Mouse (Mus musculus): ENCODE data around the gene Adh6a.

The Adh6a gene

DNA sequence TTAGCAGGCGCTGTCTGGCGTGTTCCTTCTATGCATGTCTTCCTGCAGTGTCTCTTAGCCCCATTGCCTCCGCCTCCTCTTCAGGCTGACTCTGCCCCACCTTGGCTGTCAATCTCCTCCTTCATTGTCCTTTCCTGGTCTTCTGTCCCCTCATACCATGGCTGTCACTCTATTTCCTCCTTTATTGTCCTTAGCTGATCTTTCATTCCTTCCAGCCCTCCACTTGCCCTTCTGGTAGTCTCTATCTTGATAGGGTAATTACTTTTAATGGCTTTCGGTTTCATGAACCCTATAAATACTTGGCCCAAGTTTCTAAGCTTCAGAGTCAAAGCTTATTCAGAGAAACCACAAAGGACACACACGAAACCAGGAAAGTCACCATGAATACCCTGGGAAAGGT is at the start of gene Adh6a:
Gene Adh6a, plus strand, starts transcription at position 322 of the 400 bp plus-strand sequence.
- no peak for DNase-seq

DNA sequence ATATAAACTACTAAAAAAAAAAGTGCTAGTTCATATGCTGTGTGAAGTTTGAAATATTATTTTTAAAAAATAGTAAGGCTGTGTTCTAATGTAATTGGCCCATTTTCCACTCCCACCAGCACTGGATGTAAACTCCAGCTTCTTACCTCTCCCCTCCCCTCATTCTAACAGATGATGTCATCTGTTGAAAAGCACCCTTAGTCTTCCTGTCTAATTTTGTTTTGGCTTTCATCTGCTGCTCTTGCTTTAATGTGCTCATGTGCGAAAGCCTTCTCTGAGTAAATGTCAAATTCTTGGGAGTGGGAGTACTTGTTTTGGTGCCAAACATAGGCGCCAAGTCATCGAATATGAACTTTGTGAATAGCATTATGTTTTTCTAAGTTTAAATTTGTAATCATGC is 48.4 kb upstream of the Adh6a start:
- DNase-seq: no peak

DNA sequence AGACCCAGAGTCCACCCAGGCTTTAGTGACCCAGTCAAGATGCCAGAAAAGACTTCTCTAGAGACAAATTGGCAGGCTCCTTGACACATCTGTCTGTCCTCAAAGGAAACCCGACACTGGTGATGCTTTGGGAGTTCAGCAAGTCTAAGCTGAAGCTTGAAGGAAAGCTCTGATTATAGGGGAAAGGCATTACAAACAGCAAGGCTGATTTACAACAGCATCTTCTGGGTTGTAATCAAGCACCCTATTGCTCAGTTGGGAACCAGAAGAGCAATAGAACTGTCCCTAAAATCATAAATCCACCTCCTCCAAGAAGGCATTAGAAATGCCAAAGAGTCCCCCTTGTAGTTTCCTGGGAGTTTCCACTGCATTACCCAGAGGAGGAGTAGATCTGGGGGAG is 42.6 kb upstream of the Adh6a start:
- no peak for DNase-seq

DNA sequence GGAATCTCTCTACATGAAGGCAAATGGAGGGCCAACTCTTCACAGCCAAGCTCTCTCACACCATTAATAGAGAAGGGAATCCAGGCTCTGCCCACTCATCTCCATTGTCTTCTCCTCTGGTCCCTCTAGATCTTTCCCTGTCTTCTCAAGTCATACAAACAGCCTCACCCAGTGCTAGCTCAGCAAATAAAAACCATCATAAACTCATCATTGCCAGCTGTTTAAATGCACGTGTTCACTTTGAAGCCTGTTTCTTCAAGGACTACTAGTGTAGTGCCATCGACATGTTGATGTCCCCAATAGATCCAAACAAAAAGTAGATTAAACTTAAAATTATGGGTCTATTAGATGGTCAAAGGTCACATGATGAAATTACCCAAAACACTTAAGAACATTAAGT is 41.8 kb upstream of the Adh6a start:
- no peak for DNase-seq

DNA sequence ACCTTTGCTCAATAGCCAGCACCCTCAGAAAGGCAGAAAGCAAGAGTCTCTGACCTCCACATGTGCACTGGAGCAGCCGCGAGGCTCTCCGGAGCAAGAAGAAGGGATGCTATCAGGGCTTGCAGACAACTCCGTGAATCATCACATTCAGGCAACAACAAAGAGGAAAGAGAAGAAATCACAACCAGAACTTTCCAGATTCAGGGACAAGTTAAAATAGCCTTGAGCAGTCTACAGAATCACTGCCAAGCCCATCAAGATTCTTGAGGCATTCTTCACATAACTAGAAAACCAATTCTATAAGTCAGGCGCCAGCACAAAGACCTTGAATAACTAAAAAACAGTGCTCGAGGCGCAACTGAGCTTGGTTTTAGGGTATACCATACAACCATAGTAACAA is 40.0 kb upstream of the Adh6a start:
- no peak for DNase-seq

DNA sequence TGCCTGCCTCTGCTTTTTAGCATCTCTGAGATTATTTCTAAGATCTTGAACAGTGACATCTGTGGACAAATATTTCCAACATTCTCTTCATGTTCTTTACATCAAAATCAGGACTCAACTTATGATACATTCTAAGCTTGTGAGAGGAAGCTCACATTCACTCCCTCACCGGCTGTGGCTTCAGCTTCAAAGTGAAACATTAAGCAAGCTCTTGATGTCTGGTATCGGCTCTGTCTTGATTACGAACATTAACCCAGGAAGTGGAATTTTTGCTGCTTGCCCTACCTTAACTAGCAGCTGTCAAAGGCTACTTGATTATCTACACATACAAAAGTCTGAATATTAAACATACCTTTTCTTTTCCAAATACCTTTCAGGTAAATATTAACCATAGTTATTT is 38.0 kb upstream of the Adh6a start:
- no peak for DNase-seq

DNA sequence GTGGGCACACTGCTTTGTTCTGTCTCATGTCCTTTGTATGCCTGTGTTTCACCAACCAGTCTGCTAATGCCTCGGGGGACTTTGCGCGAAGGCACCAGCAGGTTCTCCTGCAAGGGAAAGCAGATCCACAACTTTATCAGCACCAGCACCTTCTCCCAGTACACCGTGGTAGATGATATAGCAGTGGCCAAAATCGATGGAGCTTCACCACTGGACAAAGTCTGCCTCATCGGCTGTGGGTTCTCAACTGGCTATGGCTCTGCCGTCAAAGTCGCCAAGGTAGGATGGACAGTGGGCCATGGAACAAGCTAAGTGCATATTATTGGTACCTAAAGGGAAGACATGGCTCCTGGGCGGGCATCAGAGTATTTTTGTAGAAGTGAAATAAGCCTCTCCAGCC is 30.5 kb upstream of the Adh6a start:
- no peak for DNase-seq

DNA sequence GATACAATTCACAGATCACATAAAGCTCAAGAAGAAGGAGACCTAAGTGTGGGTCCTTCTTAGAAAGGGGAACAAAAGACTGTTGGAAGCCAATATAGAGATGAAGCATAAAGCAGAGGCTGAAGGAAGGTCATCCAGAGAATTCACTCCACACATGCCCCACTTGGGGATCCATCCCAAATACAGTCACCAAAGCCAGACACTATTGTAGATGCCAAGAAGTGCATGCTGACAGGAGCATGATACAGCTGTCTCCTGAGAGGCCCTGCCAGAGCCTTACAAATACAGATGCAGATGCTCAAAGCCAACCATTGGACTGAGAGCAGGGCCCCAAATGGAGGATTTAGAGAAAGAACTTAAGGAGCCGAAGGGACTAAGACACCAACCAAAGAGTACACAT is 29.3 kb upstream of the Adh6a start:
- no peak for DNase-seq

DNA sequence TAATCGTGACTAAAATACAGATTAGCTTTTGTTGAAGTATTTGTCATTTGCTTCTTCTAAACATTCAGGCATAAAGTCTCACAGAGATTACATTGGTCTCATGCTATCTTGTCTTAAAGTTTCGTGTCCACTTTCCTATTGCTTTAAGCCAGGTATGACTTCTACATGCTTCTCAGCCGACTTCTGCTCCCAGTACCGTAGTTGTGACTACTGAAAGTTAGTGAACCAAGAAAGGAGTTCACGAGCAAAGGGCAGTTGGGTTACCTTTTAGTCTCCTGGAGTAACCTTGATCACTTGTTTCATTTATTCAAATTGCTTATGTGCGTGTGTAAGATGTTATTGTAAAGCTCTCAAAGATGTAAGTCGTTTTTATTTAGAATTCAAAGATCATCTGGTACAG is 27.1 kb upstream of the Adh6a start:
- no peak for DNase-seq

DNA sequence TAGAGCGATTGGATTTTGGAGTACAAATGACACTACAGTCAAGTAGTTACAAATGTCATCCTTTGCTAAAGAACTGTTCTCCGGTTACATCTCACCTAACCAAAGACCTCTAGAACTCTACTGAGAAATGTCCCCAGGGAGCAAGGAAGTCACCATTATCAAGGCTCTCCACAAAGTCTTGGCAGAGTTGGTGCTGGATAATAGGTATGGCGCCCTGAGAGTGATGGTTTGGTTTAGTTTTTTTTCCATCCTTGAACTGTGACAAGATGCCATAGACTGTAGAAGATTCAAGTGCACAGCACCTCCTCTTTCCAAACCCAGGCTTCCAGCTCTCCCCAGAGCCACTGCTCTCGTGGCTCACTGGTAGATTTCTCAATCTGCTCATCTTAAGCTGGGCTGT is 25.4 kb upstream of the Adh6a start:
- no peak for DNase-seq

DNA sequence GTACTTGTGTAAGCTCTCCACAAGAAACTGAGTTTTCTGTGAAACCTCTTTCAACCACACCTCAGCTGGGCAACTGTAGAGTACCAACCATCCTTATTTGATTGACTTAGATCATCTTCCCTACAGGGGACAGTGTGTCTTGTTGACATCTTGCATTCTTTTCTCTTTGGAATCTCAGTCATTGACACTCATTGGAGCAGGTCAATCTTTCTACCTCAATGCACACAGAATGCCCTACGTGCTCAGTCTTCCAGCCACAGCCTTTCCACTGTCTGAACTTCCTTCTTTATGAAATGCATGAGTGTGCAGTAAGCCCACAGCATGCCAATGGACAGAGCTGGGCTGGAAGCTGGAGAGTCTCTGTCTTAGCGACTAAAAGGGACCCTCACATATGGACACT is 22.4 kb upstream of the Adh6a start:
- DNase-seq: no peak

DNA sequence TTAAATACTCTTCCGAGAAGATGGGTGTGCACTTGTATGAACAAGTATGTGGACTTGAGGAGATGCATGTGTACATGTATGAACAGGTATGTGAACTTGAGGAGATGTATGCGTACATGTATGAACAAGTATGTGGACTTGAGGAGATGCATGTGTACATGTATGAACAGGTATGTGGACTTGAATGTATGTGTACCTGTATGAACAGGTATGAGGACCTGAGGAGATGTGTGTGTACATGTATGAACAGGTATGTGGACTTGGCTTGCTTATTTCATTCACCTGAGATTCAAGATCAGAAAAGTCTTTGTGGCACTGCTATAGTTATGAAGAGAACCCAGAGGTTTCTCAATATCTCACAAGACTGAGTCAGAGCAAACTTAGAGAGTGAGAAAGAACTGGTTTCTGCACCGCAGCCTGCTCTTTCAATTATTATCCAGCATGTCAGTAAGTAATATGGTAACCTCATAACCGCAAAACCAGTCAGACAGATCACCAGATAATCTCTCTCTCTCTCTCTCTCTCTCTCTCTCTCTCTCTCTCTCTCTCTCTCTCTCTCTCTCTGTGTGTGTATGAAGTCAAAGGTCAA is 21.5 kb upstream of the Adh6a start:
- DNase-seq: no peak

DNA sequence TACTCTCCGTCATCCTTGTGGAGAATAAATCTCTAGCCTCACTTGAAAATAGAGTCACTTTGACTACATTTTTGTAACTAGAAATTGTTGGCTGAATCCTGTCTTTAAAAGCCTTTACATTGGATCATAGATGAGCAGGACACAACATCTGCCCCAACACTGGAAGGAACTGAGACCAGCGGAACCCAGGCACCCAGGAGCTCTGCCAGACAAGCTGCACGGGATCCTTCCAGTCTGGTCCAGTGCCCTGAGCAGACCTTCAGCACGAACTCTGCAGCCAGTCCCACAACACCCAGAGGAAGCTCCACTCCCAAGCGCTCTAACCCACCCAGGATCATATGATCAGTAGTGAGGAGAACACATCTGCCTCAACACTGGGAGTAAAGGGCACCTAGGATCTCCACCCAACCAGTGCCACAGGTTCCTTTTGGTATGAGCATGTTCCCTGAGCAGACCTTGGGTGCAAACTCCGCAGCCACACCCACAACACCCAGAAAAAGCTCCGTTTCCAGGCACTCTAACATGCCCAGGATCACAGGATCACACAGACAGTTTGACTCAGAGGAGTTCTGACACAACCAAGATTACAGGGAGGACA is 19.7 kb upstream of the Adh6a start:
- no peak for DNase-seq

DNA sequence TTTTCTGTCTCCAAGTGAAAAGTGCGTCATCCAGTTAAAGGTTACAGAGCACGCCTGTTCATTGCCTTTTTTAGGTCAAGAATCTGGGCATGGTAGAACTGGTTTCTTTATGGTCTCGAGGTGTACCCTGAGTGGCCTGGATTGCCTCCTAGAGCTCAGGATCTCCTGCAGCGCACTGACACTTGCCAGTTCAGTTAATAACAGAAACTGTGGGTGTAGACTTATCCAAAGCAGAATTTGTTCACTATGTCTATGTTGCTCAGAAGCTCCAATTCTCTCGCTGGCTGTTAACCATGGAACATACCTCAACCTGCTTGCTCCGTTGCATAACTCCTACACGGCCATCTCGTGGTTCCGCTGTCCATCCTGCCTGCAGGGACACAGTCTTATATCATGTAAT is 13.0 kb upstream of the Adh6a start:
- DNase-seq: no peak

DNA sequence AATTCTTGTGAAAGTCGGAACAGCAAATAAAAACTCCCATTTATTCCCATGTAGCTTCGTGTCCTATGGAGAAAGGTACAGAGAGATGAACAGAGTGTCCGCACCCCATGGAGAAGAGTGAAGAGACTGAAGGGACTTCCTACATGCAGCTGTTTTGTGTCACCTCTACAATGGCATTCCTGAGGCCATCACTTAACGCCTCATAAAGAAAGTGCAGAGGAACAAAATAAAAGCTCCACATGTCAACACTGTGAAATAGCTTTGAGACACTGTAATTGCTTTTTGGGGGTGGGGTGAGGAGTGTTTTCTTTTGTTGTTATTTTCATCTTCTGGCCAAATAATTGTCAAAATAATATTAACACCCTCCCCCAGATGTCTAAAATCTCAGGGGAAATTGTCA is 10.4 kb upstream of the Adh6a start:
- DNase-seq: no peak

DNA sequence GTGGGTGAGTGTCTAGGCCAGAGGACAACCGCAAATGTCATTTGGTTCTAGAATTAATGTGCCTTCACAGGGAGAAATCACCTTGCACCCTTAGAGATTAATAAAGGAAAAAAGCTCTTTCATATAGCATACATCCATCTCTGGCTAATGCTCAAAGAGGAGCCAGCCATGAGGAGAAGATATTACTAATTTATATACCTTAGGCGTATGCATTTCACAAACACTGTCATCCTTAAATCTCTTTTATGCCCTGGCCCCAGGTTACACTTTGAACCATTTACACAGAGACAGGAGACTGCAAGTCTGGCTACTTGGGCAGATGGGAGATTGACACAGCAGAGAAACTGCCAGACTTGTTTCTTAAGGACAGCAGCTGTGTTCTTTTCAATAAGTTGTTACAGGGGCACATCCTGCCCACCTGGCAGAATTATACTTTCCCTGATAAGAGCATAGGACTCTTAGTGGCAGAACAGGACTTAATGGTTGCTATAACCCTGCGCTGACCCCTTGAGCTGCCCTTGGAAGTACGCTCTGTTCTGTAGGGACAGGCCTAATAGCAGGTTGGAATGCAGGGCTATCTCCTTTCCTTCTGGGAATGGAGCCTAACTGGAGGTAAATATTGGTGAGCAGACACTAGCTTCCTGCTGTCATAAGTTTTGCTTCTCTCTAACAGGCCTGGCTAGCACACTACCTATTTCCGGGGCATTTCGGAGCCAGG is 9.2 kb upstream of the Adh6a start:
- no peak for DNase-seq

DNA sequence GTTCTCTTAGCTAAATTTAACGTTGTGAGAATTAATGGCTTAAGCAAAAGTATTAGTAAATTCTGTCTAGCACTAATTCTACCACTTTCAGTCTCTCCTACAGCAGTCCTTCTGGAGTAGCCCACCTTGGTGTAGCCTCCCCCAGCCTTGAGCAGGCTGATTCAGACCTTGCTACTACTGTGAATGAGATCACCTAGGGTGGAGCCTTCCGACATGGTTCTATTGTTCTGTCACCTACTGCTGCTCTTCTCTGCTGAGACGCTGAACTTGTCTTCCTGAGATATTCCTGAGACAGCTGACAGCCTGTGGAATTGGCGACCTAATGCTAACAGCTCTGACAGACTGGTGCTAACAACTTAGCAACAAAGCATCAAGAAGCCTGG is 8.6 kb upstream of the Adh6a start:
- no peak for DNase-seq

DNA sequence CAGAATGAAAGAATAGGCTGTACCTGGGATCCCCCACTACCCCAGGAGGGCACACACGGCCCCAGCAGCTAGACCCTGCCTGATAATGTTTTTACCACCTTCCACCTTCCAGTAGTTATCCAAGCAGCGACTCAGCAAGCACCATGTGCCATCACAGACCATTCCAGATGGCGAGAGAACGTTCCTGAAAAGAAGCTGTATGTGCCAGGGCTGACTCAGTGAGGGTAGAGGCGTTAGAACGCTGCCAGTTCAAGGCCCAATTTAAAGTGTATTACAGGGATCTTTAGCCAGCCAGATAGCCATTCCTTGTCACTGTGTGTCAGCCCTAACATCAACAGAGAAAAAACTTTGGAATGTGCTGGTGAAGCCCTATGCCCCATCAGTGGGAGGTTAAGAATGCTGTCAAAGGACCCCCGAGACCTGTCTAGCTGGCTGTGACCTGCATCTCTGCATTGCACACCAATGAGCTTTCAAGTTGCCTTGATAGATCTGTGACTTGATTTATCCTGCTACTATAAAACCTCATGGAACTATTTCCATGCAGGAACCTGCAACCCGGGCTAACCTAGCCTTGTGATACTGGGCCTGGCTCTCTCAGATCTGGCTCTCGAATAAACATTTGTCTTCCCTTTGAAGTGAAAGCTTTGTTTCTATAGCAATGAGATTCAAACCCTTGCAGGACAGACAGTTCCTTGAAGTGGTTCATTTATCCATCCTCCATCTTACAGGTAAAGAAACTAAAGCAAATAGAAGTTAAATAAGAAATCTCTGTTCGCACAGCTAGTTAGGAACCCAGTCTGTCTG is 7.4 kb upstream of the Adh6a start:
- DNase-seq: no peak

DNA sequence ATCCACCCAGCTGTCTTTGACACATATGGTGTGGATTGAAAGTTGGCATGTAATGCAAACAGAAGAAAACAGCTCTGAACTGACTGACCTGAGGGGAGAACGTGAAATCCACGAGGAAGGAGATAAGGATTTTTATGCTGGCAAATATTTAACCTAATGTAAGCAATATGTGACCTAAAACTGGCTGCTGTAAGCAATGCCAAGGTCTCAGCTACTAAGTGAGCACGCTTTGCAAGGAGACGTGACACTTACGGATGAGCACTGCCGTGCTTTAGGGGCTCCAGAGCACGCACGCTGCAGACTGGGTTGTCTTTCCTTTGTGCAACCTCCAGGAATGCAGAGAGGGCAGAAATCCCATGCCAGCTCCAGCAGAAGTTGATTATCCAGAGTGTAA is 6.8 kb upstream of the Adh6a start:
- peak in 1 of 2 experiments; percentile 2 for DNase-seq

DNA sequence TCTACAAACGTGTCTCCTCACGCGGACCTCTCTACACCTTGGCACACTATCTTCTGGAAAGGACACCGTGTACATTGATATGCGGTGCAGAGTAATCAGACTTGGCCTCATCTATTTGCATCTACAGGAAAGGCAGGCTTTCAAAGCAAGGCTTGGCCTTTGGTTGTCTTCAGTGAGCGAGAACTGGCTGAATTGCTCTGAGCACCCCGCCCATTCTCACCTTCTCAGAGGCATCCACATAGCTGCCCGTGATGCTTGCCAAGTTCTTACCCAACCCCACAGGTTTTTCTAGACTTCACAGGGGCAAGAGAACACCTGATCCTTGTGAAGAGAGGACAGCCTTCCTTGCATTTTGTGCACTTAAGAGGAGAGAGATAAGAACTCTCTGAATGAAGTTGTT is 3.2 kb upstream of the Adh6a start:
- DNase-seq: no peak

DNA sequence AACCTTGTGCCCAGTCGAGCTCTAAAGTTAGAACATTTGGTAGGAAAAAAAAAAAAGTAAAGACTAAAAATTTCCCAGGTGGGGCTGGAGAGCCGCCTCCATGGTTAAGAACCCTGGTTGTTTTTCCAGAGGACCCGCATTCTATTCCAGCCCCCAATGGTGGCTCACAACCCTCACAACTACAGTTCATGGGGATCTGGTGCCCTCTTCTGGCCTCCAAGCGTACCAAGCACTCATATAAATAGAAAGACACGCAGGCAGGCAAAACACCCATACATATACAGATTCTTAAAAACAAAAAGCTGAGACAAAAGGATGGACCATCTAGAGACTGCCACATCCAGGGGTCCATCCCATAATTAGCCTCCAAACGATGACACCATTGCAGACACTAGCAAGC is 2.1 kb upstream of the Adh6a start:
- DNase-seq: no peak

DNA sequence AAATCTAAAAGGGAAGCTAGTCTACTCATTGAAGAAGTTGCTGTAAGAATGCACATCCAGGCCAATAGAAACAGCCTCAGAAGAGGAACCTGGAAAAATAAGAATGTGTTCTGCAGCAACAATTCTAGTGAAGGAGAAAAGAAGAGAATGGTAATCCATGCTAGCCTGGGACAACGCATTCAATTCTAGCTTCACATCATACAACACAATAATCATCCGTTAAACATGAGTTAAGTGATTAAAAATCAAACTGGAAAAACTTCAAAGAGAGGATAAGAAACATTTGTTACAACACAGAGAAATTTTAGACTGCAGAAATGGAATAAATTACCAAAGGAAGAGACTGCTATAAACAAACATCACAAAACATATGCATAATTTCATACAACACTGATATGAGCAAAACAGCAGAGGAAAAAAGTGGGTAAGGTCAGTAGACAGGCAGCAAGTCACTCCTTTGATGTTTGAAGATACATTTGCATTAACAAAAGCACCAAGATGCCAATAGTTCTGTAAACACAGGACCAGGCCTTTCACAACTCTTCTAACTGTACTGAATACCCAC is 3.9 kb downstream of the Adh6a start:
- no peak for DNase-seq

DNA sequence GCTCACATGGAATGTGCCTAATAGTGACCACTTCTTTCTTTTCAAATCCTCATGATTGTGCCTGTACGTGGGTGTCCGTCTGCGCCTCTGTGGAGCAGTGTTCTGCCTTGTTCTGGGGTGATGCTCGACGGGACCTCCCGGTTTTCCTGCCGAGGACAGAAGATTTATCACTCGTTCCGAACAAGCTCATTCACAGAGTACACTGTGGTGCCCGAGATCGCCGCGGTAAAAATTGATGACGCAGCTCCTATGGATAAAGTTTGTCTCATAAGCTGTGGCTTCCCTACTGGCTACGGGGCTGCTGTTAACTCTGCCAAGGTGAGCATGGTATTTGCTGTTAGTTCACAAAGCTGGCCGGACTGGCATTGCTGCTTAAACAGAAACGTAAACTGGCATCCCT is 11.9 kb downstream of the Adh6a start:
- no peak for DNase-seq

DNA sequence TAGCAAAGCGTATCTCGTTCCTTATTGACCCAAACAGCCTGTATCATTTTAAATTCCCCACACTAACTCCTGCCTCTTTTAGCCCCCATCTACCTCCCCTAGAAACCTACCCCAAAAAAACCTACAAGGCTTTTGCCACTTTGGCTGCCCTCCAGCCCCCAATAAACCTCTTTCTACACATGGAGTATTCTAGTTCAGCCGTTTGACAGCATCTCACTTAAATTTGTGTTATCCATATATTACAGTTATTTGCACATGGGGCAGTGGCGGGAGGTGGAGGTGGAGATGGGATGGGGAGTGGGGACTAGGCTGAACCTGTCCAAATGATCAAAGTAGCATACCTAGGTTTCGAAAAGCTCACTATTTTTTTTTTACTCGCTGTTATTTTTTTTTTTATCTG is 12.4 kb downstream of the Adh6a start:
- DNase-seq: no peak

All from cerebellum, postnatal 14 days (tissue).